Mouse (Mus musculus): ENCODE measurements around the gene Ar. TPM values are rescaled to one million over a fixed set of nuclear protein-coding genes. Genes with fewer than 3 reads are reported as not detected.

Gene Ar
- polyA plus RNA-seq, 1 experiment from 2014 or later = 0.03 TPM

DNA sequence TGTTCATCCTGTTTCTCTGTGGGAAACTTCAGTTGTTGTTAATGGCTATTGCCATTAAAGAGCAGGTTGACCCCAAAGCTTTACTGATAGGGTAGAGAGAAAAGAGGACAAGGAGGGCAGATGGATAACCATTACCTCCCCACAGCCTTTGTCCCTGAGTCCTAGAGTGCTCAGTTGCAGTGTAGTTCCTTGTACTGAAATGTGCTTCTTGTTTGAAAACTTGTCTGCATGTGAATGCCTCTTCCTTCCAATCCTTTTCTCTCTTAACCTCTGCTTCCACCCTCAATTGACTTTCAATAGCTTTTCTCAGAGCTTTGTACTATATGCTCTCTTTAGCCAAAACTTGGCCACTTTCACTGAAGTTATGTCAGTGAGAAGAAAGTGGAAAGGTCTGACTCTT lies 168.9 kb downstream of the Ar start:
- H3K27me3 ChIP-seq (ENCODE audit: control insufficient read depth, insufficient read depth, low read length) = no peaks in the 10 kb centered on the region
- ATAC-seq (ENCODE audit: low FRiP score) (no peak), DNase-seq (ENCODE audit: low spot score) (no peak)
- no peak overlapping the region for H3K27ac ChIP-seq (ENCODE audit: low read depth, low read length)
- no peak overlapping the region for H3K4me2 ChIP-seq (replicated peaks; ENCODE audit: low read depth, low read length)
- no peak overlapping the region for H3K9ac ChIP-seq (ENCODE audit: low read depth, low read length)
- H3K36me3 ChIP-seq (ENCODE audit: control insufficient read depth, insufficient read depth, low read length) = no peaks in the 10 kb centered on the region
- no peaks in the 10 kb centered on the region for H3K4me1 ChIP-seq (replicated peaks; ENCODE audit: control insufficient read depth, insufficient read depth, low read length)
- no peaks in the 10 kb centered on the region for H3K9me3 ChIP-seq (ENCODE audit: control insufficient read depth, low read length)
- H3K4me3 ChIP-seq (ENCODE audit: low read depth, low read length) = no peak overlapping the region

DNA sequence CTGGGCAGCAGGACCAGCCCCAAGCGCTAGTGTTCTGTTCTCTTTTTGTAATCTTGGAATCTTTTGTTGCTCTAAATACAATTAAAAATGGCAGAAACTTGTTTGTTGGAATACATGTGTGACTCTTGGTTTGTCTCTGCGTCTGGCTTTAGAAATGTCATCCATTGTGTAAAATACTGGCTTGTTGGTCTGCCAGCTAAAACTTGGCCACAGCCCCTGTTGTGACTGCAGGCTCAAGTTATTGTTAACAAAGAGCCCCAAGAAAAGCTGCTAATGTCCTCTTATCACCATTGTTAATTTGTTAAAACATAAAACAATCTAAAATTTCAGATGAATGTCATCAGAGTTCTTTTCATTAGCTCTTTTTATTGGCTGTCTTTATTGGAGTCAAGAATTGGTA lies 174.5 kb downstream of the Ar start:
- WGBS = 86% methylated on average over 2 of the region's 2 CpGs
- no peak overlapping the region for H3K27ac ChIP-seq (ENCODE audit: low read depth, low read length)
- H3K27me3 ChIP-seq (ENCODE audit: control insufficient read depth, insufficient read depth, low read length) = no peaks in the 10 kb centered on the region
- H3K4me2 ChIP-seq (replicated peaks; ENCODE audit: low read depth, low read length) = no peak overlapping the region
- H3K4me3 ChIP-seq (ENCODE audit: low read depth, low read length) = no peak overlapping the region
- H3K9ac ChIP-seq (ENCODE audit: low read depth, low read length) = no peak overlapping the region
- DNase-seq (ENCODE audit: low spot score) (no peak), ATAC-seq (ENCODE audit: low FRiP score) (no peak)
- no peaks in the 10 kb centered on the region for H3K36me3 ChIP-seq (ENCODE audit: control insufficient read depth, insufficient read depth, low read length)
- H3K4me1 ChIP-seq (replicated peaks; ENCODE audit: control insufficient read depth, insufficient read depth, low read length) = no peaks in the 10 kb centered on the region
- H3K9me3 ChIP-seq (ENCODE audit: control insufficient read depth, low read length) = no peaks in the 10 kb centered on the region

DNA sequence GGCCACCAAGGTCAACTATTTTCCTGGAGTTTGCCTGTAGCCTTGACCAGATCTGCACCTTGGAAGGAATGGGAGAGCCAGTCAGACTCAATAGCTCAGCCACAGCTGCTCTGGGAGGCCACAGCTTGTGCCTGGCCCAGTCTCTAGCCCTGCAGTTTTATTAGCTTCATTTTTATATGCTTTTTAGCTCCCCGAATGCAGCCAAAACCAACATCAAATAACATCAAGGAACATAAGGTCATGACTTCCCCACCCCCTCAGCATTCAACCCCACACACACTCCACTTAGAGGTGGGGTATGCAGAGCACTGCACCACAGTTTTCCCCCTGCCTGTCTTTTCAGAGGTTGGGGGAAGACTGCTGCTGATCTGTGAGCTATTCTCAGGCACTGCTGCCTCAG lies 198.9 kb downstream of the Ar start:
- Histone ChIP-seq H3K27me3 (ENCODE audit: control insufficient read depth, insufficient read depth, low read length) (no peaks in the 10 kb centered on the region; the same call in 1 of the 2 replicates), H3K4me1 (replicated peaks; ENCODE audit: control insufficient read depth, insufficient read depth, low read length) (no peaks in the 10 kb centered on the region), H3K36me3 (ENCODE audit: control insufficient read depth, insufficient read depth, low read length) (no peaks in the 10 kb centered on the region), H3K9ac (ENCODE audit: low read depth, low read length) (no peak overlapping the region), H3K4me3 (ENCODE audit: low read depth, low read length) (no peak overlapping the region), H3K9me3 (ENCODE audit: control insufficient read depth, low read length) (no peaks in the 10 kb centered on the region), H3K27ac (ENCODE audit: low read depth, low read length) (no peak overlapping the region), H3K4me2 (replicated peaks; ENCODE audit: low read depth, low read length) (no peak overlapping the region)
- 59% methylated on average over 1 of the region's 1 CpGs for WGBS
- no peak for ATAC-seq (ENCODE audit: low FRiP score)
- DNase-seq (ENCODE audit: low spot score) = no peak

DNA sequence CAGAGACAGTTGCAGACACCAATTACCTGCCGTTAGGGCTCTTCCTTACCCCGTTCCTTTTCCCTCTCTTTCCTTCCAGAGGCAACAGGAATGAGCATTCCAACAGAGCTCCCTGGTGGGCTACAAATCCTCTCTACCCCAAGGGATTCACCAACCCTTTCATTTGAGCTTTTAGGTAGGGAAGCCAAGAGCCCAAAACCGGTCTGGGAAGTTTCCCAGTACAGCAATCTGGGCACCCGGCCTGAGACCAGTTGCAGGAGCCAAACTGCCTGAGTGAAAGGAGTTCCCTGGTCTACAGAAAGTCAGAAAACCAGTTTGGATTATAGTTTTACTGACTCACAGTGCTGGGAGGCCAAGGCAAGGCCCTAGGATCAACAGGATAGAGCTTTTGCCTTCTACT lies 199.5 kb downstream of the Ar start:
- Histone ChIP-seq H3K9ac (ENCODE audit: low read depth, low read length) (no peak overlapping the region), H3K4me1 (replicated peaks; ENCODE audit: control insufficient read depth, insufficient read depth, low read length) (no peaks in the 10 kb centered on the region), H3K27me3 (ENCODE audit: control insufficient read depth, insufficient read depth, low read length) (no peaks in the 10 kb centered on the region; the same call in 1 of the 2 replicates), H3K27ac (ENCODE audit: low read depth, low read length) (no peak overlapping the region), H3K36me3 (ENCODE audit: control insufficient read depth, insufficient read depth, low read length) (no peaks in the 10 kb centered on the region), H3K9me3 (ENCODE audit: control insufficient read depth, low read length) (no peaks in the 10 kb centered on the region), H3K4me3 (ENCODE audit: low read depth, low read length) (no peak overlapping the region), H3K4me2 (replicated peaks; ENCODE audit: low read depth, low read length) (no peak overlapping the region)
- DNase-seq (ENCODE audit: low spot score) (no peak), ATAC-seq (ENCODE audit: low FRiP score) (no peak)
- 49% methylated on average over 4 of the region's 4 CpGs for WGBS

All from hindbrain, embryonic 11.5 days (tissue).